Mouse (Mus musculus) stomach, adult 2 months (tissue): ENCODE data around the gene Trpm7. TPM values are rescaled to one million over a fixed set of nuclear protein-coding genes. Genes with fewer than 3 reads are reported as not detected.

ENCODE experiments used
- polyA plus RNA-seq: library from polyadenylated mRNA; depleted of rRNA; stranded (reverse); fragments of >200 nt; gene quantifications from 2 replicates; pipeline ENCODE4 v1.2.3, GENCODE M21; 2012; rRNA removed

Gene Trpm7
- polyA plus RNA-seq = 0.30 and 0.62 TPM in 2 replicates

GRCm38 (mm10) chr2:126875871-126876796, at the start of gene Trpm7:
TSS of gene Trpm7 (minus strand) at chr2:126876230.

GRCm38 (mm10) chr2:126783370-126783769, 92.7 kb downstream of the Trpm7 start, which contains the start of gene Usp50:
TSS of gene Usp50 (minus strand) at chr2:126783470.

Other genes starting within 250 kb of the Trpm7 start
- 1.6 and 1.7 TPM in 2 replicates for gene Gabpb1, start 199.9 kb downstream of the Trpm7 start, polyA plus RNA-seq
- 3.1 and 4.0 TPM in 2 replicates for gene Usp8, start 168.9 kb downstream of the Trpm7 start, polyA plus RNA-seq
- gene Usp50, start 92.8 kb downstream of the Trpm7 start, polyA plus RNA-seq = 0.04 and 0.12 TPM in 2 replicates
- 2.5 and 4.1 TPM in 2 replicates for gene Sppl2a, start 57.0 kb upstream of the Trpm7 start, polyA plus RNA-seq
- gene Ap4e1, start 132.5 kb upstream of the Trpm7 start, polyA plus RNA-seq = 0.20 and 0.26 TPM in 2 replicates
- gene Blvra, start 194.4 kb upstream of the Trpm7 start, polyA plus RNA-seq = 1.4 and 2.2 TPM in 2 replicates